Mouse (Mus musculus): ENCODE results near the gene Keg1.

Gene Keg1

GRCm38 (mm10) chr19:12722308-12722707, 26.7 kb downstream of the Keg1 start:
- Histone ChIP-seq H3K36me3 (ENCODE audit: control insufficient read depth, insufficient read depth, low read length, poor library complexity, severe bottlenecking) (no peaks in the 10 kb centered on the region), H3K27me3 (ENCODE audit: control insufficient read depth, insufficient read depth, low read length, poor library complexity, severe bottlenecking) (no peaks in the 10 kb centered on the region)
- peak; percentile 15 for DNase-seq (ENCODE audit: low read depth, low spot score)

DNA sequence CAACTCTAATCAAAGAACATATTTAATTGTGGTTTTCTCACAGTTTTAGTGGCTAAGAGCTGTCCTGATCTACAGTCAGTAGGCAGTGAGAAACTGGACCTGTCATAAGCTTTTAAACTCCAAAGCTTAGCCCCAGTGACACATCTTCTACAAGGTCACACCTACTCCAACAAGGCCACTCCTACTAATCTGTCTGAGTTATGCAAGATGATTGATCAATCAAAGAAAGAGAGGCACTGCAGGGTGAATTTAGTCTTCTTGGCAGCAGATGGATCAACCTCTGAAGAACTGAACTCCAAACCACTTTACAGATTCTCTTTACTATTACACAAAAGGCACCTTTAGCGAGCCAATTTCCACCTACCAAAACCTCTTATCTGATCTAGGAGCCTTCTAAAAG, 30.3 kb downstream of the Keg1 start:
- DNase-seq (ENCODE audit: low read depth, low spot score) = no peak
- Histone ChIP-seq H3K36me3 (ENCODE audit: control insufficient read depth, insufficient read depth, low read length, poor library complexity, severe bottlenecking) (no peaks in the 10 kb centered on the region), H3K27me3 (ENCODE audit: control insufficient read depth, insufficient read depth, low read length, poor library complexity, severe bottlenecking) (no peaks in the 10 kb centered on the region)

DNA sequence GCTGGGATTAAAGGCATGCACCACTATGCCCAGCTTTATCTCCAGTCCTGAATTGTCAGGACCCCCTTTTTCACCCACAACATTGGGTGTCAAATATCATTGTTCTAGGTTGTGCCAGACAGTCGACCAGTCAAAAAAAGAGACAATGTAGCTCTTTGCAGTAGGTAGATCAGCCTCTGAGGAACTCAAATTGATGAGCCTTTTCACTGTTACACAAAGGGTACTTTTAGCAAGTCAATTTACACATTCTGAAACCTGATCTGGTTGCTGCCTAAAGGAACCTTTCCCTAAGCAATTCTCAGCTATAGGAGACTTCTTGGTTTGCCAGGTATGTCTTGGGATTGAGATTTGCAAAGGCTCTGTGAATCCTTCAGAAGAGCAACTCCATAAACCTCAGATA, 35.5 kb downstream of the Keg1 start:
- no peak for DNase-seq (ENCODE audit: low read depth, low spot score)
- H3K36me3 ChIP-seq (ENCODE audit: control insufficient read depth, insufficient read depth, low read length, poor library complexity, severe bottlenecking) = no peaks in the 10 kb centered on the region
- H3K27me3 ChIP-seq (ENCODE audit: control insufficient read depth, insufficient read depth, low read length, poor library complexity, severe bottlenecking) = no peaks in the 10 kb centered on the region

DNA sequence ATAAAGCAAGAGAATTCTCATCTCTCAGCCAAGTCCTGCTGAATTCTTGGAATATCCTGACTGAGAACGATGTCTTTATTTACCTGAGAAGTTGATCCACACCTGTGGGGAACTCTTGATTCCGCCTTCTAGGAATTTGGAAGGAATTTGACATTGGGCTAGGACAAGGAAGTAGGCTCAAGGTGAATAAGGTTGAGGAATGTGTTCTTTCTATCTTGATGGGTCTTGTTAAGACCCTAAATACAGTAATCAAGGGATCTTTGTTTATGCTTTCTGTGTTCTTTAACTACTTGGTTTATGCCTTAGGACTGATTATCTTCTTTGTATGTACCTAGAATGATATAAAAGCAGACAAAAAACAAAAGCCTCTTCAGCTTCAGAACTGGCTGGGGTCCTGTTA, 36.4 kb downstream of the Keg1 start:
- Histone ChIP-seq H3K27me3 (ENCODE audit: control insufficient read depth, insufficient read depth, low read length, poor library complexity, severe bottlenecking) (no peaks in the 10 kb centered on the region), H3K36me3 (ENCODE audit: control insufficient read depth, insufficient read depth, low read length, poor library complexity, severe bottlenecking) (no peaks in the 10 kb centered on the region)
- DNase-seq (ENCODE audit: low read depth, low spot score) = no peak

- no peak for DNase-seq (ENCODE audit: low read depth, low spot score)
- Histone ChIP-seq H3K27me3 (ENCODE audit: control insufficient read depth, insufficient read depth, low read length, poor library complexity, severe bottlenecking) (no peaks in the 10 kb centered on the region), H3K36me3 (ENCODE audit: control insufficient read depth, insufficient read depth, low read length, poor library complexity, severe bottlenecking) (no peaks in the 10 kb centered on the region)
Measured at GRCm38 (mm10) chr19:12756286-12756685, 60.7 kb downstream of the Keg1 start.

GRCm38 (mm10) chr19:12758936-12759478, 63.4 kb downstream of the Keg1 start:
- H3K36me3 ChIP-seq (ENCODE audit: control insufficient read depth, insufficient read depth, low read length, poor library complexity, severe bottlenecking) = 0 out of 2 replicates have a peak, but pooled peaks cover 2% of the 10 kb centered on the region
- DNase-seq (ENCODE audit: low read depth, low spot score) = no peak
- H3K27me3 ChIP-seq (ENCODE audit: control insufficient read depth, insufficient read depth, low read length, poor library complexity, severe bottlenecking) = no peaks in the 10 kb centered on the region

GRCm38 (mm10) chr19:12759656-12760055, 64.1 kb downstream of the Keg1 start:
- Histone ChIP-seq H3K36me3 (ENCODE audit: control insufficient read depth, insufficient read depth, low read length, poor library complexity, severe bottlenecking) (0 out of 2 replicates have a peak, but pooled peaks cover 2% of the 10 kb centered on the region), H3K27me3 (ENCODE audit: control insufficient read depth, insufficient read depth, low read length, poor library complexity, severe bottlenecking) (no peaks in the 10 kb centered on the region)
- DNase-seq (ENCODE audit: low read depth, low spot score) = no peak

GRCm38 (mm10) chr19:12762212-12763130, 66.9 kb downstream of the Keg1 start:
- Histone ChIP-seq H3K36me3 (ENCODE audit: control insufficient read depth, insufficient read depth, low read length, poor library complexity, severe bottlenecking) (0 out of 2 replicates have a peak, but pooled peaks cover 5% of the 10 kb centered on the region), H3K27me3 (ENCODE audit: control insufficient read depth, insufficient read depth, low read length, poor library complexity, severe bottlenecking) (no peaks in the 10 kb centered on the region)
- DNase-seq (ENCODE audit: low read depth, low spot score) = peak; percentile 38

DNA sequence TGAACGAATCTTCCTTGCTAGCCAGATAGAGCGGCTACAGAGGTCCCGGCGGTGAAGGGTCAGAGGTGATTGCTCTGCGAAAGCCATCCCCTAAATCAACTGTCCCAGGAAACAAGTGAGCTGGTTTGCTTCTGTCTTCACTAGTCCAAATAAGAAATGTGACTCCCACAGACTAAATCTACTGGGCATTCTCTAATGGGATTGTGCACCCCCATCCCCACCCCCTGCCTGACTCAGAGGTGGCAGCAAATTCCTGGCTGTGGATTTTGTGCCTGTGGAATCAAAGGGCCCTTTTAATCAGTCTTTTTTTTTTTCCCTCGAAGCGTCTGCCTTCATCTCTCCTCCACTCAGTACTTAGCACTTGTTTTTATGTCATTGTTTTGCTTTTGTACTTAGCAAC, 69.7 kb downstream of the Keg1 start, which contains the start of gene Cntf:
Cntf (minus strand) TSS at position 325 of the 400 bp plus-strand sequence.
- H3K27me3 ChIP-seq (ENCODE audit: control insufficient read depth, insufficient read depth, low read length, poor library complexity, severe bottlenecking) = no peaks in the 10 kb centered on the region
- DNase-seq (ENCODE audit: low read depth, low spot score) = no peak
- H3K36me3 ChIP-seq (ENCODE audit: control insufficient read depth, insufficient read depth, low read length, poor library complexity, severe bottlenecking) = 0 out of 2 replicates have a peak, but pooled peaks cover 7% of the 10 kb centered on the region
